Mouse (Mus musculus): Measurements from ENCODE around the gene Lgalsl. TPM values are rescaled to one million over a fixed set of nuclear protein-coding genes. Genes with fewer than 3 reads are reported as not detected.

Lgalsl gene
- polyA plus RNA-seq, 1 experiment: 0.03 TPM

GRCm38 (mm10) chr11:20831600-20832137 is 813 bp upstream of the Lgalsl start:
- H3K4me1 ChIP-seq (ENCODE audit: control insufficient read depth): peaks cover 28% of the 10 kb centered on the region
- TF ChIP-seq GATA1 (IDR thresholded peaks at IDR 0.05; ENCODE audit: low read length): no peak
- TF ChIP-seq TAL1 (IDR thresholded peaks at IDR 0.05; ENCODE audit: low read length): no peak
- H3K4me3 ChIP-seq (replicated peaks): peak overlapping the region; percentile 87
- no peaks in the 10 kb centered on the region for H3K9me3 ChIP-seq (ENCODE audit: control insufficient read depth, low read length)
- peaks cover 55% of the 10 kb centered on the region for H3K27me3 ChIP-seq (ENCODE audit: control insufficient read depth)
- peaks cover 17% of the 10 kb centered on the region for H3K36me3 ChIP-seq (ENCODE audit: control insufficient read depth)

GRCm38 (mm10) chr11:20829993-20830685 is 717 bp downstream of the Lgalsl start:
- H3K4me1 ChIP-seq (ENCODE audit: control insufficient read depth): peaks cover 28% of the 10 kb centered on the region
- peaks cover 47% of the 10 kb centered on the region for H3K27me3 ChIP-seq (ENCODE audit: control insufficient read depth)
- peaks cover 21% of the 10 kb centered on the region for H3K36me3 ChIP-seq (ENCODE audit: control insufficient read depth)
- no peaks in the 10 kb centered on the region for H3K9me3 ChIP-seq (ENCODE audit: control insufficient read depth, low read length)
- no peak for TF ChIP-seq TAL1 (IDR thresholded peaks at IDR 0.05; ENCODE audit: low read length)
- TF ChIP-seq GATA1 (IDR thresholded peaks at IDR 0.05; ENCODE audit: low read length): no peak
- H3K4me3 ChIP-seq (replicated peaks): peak overlapping the region; percentile 87

GRCm38 (mm10) chr11:20829056-20829686 is 1.7 kb downstream of the Lgalsl start:
- Histone ChIP-seq H3K4me1 (ENCODE audit: control insufficient read depth) (peaks cover 30% of the 10 kb centered on the region), H3K27me3 (ENCODE audit: control insufficient read depth) (peaks cover 41% of the 10 kb centered on the region), H3K9me3 (ENCODE audit: control insufficient read depth, low read length) (no peaks in the 10 kb centered on the region), H3K36me3 (ENCODE audit: control insufficient read depth) (peaks cover 26% of the 10 kb centered on the region), H3K4me3 (replicated peaks) (no peak overlapping the region)
- TF ChIP-seq GATA1 (IDR thresholded peaks at IDR 0.05; ENCODE audit: low read length) (no peak), TAL1 (IDR thresholded peaks at IDR 0.05; ENCODE audit: low read length) (no peak)

GRCm38 (mm10) chr11:20823961-20824360 is 6.9 kb downstream of the Lgalsl start:
- H3K4me3 ChIP-seq (replicated peaks): no peak overlapping the region
- no peaks in the 10 kb centered on the region for H3K27me3 ChIP-seq (ENCODE audit: control insufficient read depth)
- peaks cover 19% of the 10 kb centered on the region for H3K4me1 ChIP-seq (ENCODE audit: control insufficient read depth)
- TF ChIP-seq TAL1 (IDR thresholded peaks at IDR 0.05; ENCODE audit: low read length) (no peak), GATA1 (IDR thresholded peaks at IDR 0.05; ENCODE audit: low read length) (no peak)
- H3K36me3 ChIP-seq (ENCODE audit: control insufficient read depth): peaks cover 26% of the 10 kb centered on the region
- H3K9me3 ChIP-seq (ENCODE audit: control insufficient read depth, low read length): no peaks in the 10 kb centered on the region

- Histone ChIP-seq H3K36me3 (ENCODE audit: control insufficient read depth) (peaks cover 23% of the 10 kb centered on the region), H3K9me3 (ENCODE audit: control insufficient read depth, low read length) (no peaks in the 10 kb centered on the region), H3K4me3 (replicated peaks) (no peak overlapping the region), H3K27me3 (ENCODE audit: control insufficient read depth) (no peaks in the 10 kb centered on the region), H3K4me1 (ENCODE audit: control insufficient read depth) (peaks cover 19% of the 10 kb centered on the region)
- TF ChIP-seq TAL1 (IDR thresholded peaks at IDR 0.05; ENCODE audit: low read length) (no peak), GATA1 (IDR thresholded peaks at IDR 0.05; ENCODE audit: low read length) (no peak)
Measured at GRCm38 (mm10) chr11:20823301-20823700, 7.6 kb downstream of the Lgalsl start.

- H3K4me1 ChIP-seq (ENCODE audit: control insufficient read depth): peaks cover 19% of the 10 kb centered on the region
- no peak for TF ChIP-seq TAL1 (IDR thresholded peaks at IDR 0.05; ENCODE audit: low read length)
- TF ChIP-seq GATA1 (IDR thresholded peaks at IDR 0.05; ENCODE audit: low read length): no peak
- H3K4me3 ChIP-seq (replicated peaks): no peak overlapping the region
- no peaks in the 10 kb centered on the region for H3K9me3 ChIP-seq (ENCODE audit: control insufficient read depth, low read length)
- no peaks in the 10 kb centered on the region for H3K27me3 ChIP-seq (ENCODE audit: control insufficient read depth)
- H3K36me3 ChIP-seq (ENCODE audit: control insufficient read depth): peaks cover 6% of the 10 kb centered on the region
Measured at GRCm38 (mm10) chr11:20821351-20821750, 9.5 kb downstream of the Lgalsl start.

- H3K4me1 ChIP-seq (ENCODE audit: control insufficient read depth): no peaks in the 10 kb centered on the region
- TF ChIP-seq TAL1 (IDR thresholded peaks at IDR 0.05; ENCODE audit: low read length) (no peak), GATA1 (IDR thresholded peaks at IDR 0.05; ENCODE audit: low read length) (no peak)
- no peak overlapping the region for H3K4me3 ChIP-seq (replicated peaks)
- H3K27me3 ChIP-seq (ENCODE audit: control insufficient read depth): no peaks in the 10 kb centered on the region; the same call in 1 of the 2 replicates
- H3K36me3 ChIP-seq (ENCODE audit: control insufficient read depth): no peaks in the 10 kb centered on the region
- no peaks in the 10 kb centered on the region for H3K9me3 ChIP-seq (ENCODE audit: control insufficient read depth, low read length)
Measured at GRCm38 (mm10) chr11:20813901-20814523, 16.8 kb downstream of the Lgalsl start.

- no peaks in the 10 kb centered on the region for H3K36me3 ChIP-seq (ENCODE audit: control insufficient read depth)
- no peak overlapping the region for H3K4me3 ChIP-seq (replicated peaks)
- H3K9me3 ChIP-seq (ENCODE audit: control insufficient read depth, low read length): no peaks in the 10 kb centered on the region
- TF ChIP-seq GATA1 (IDR thresholded peaks at IDR 0.05; ENCODE audit: low read length): no peak
- no peaks in the 10 kb centered on the region; the same call in 1 of the 2 replicates for H3K27me3 ChIP-seq (ENCODE audit: control insufficient read depth)
- no peaks in the 10 kb centered on the region for H3K4me1 ChIP-seq (ENCODE audit: control insufficient read depth)
Measured at GRCm38 (mm10) chr11:20812153-20812887, 18.5 kb downstream of the Lgalsl start.
